In the genomic region with DNA sequence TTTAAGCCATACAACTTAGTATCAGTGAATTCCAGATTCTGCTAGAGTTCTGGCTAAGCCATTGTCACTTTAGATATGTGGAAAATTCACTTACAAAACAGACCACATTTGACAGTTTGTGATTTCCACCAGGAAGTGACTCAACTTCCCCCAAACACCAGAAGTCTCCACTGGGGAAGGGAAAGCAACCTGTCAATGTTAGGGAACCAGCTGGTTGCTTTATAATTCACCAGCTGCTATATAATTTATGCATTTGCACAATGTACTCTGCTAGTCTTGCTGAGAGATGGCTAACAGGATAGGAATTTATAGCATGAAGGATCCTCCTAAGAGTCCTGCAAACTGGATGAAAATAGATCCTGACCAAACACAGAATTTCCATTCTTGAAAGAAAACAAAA, we compare ENCODE assay signal across 14 mouse cellular contexts.
DNase-seq lines count a peak whose midpoint lies in the region; ATAC-seq lines count a peak whose summit lies in the region.
"Had no signal": no experiment of that assay in that cellular context is flagged by ENCODE, and none has a peak within 500 bp of the region (broad histone marks: within the 10 kb centered on the region; RNA-seq: fewer than 3 reads in every experiment).

No protein-coding gene starts in this region.

- H3K36me3 ChIP-seq in midbrain, embryonic 15.5 days (replicated peaks) = no peaks in the 10 kb centered on the region

- H3K4me1 ChIP-seq in midbrain, embryonic 15.5 days = no peaks in the 10 kb centered on the region

- ATAC-seq in hematopoietic stem cell, adult 5-6 weeks (replicated peaks in 1 of 2; ENCODE audit: insufficient read depth in 1 of 2, low FRiP score in 2 of 2, low TSS enrichment in 1 of 2, low read depth in 1 of 2, poor library complexity in 2 of 2, severe bottlenecking in 2 of 2) = peak; percentile 82 to 92
- ATAC-seq in megakaryocyte-erythroid progenitor cell, adult 5-6 weeks (replicated peaks; ENCODE audit: low FRiP score, low TSS enrichment, poor library complexity, severe bottlenecking) = 0 out of 2 replicates have a peak, but pooled peaks have one; percentile 14
- ATAC-seq in midbrain, embryonic 15.5 days (replicated peaks) = no peak
- ATAC-seq: CD4-positive, CD25-positive, alpha-beta regulatory T cell, adult 4 months; hindbrain, embryonic 16.5 days; liver, postnatal 0 days had no signal

- no peaks in the 10 kb centered on the region for H3K9me3 ChIP-seq in midbrain, embryonic 15.5 days
- H3K9me3 ChIP-seq: megakaryocyte, embryonic 14.5 days had no signal

- peak; percentile 46 to 70 for DNase-seq in frontal cortex, adult 2 months (ENCODE audit: extremely low spot score in 1 of 2, low spot score in 1 of 2)
- no peak for DNase-seq in frontal cortex, postnatal 25 days (ENCODE audit: low spot score in 2 of 2)
- peak; percentile 24 to 43 for DNase-seq in right cerebral cortex, adult 2 months (ENCODE audit: low spot score in 2 of 2)
- no peak for DNase-seq in right cerebral cortex, postnatal 14 days
- no peak for DNase-seq in adrenal gland, adult (ENCODE audit: inconsistent age in 2 of 2, low spot score in 1 of 2)
- DNase-seq: adrenal gland, adult 8-10 months; cerebellum, adult 11-12 months; liver, postnatal 0 days had no signal

- H3K4me3 ChIP-seq in midbrain, embryonic 15.5 days = no peak overlapping the region
- H3K4me3 ChIP-seq: megakaryocyte, embryonic 14.5 days had no signal

- no peak overlapping the region for H3K4me2 ChIP-seq in midbrain, embryonic 15.5 days

- H3K27me3 ChIP-seq in midbrain, embryonic 15.5 days (replicated peaks) = no peaks in the 10 kb centered on the region
- H3K27me3 ChIP-seq: megakaryocyte, embryonic 14.5 days had no signal

- H3K27ac ChIP-seq in midbrain, embryonic 15.5 days = no peak overlapping the region

- no peak overlapping the region for H3K9ac ChIP-seq in midbrain, embryonic 15.5 days
- H3K9ac ChIP-seq: liver, postnatal 0 days had no signal

Comparison
In these comparisons a context has a peak if more than half of its experiments do, and no peak if none do; other contexts are left out.
1. DNase-seq: peak in frontal cortex, adult 2 months (2 of 2) and right cerebral cortex, adult 2 months (2 of 2); none in frontal cortex, postnatal 25 days (0 of 2), right cerebral cortex, postnatal 14 days (single experiment) and adrenal gland, adult (0 of 2).